Mouse (Mus musculus): ENCODE data around the gene Ppp3r2.

- TF ChIP-seq CTCF (IDR thresholded peaks at IDR 0.05; ENCODE audit: extremely low read depth, insufficient read depth, insufficient read length, insufficient replicate concordance) (no peak), POLR2A (IDR thresholded peaks at IDR 0.05; ENCODE audit: low read depth, low read length) (no peak)
Observed at GRCm38 (mm10) chr4:49664850-49665249, 17.0 kb downstream of the Ppp3r2 start.

Data from spleen, adult 2 months (tissue).